Mouse (Mus musculus): ENCODE results near the gene Fam167b.
"Not testable (repeated sequence)": the region's sequence is repeated elsewhere in the genome, so short reads cannot be mapped to it uniquely, and the experiment has no call there.

DNA sequence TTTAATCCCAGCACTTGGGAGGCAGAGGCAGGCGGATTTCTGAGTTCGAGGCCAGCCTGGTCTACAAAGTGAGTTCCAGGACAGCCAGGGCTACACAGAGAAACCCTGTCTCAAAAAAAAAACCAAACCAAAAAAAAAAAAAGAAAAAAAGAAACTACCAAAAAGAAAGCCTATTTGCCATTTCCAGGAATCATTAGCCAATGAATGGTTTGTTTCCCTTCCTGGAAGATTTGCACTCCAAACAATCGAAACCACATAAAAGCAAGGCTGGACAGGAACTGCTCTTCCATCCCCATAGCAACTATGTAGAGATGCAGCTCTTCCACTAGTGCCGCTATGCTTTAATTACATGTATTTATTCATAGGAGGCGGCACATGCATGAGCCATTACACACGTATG lies 23.8 kb downstream of the Fam167b start:
- not testable (repeated sequence) for TF ChIP-seq CTCF (IDR thresholded peaks at IDR 0.05; ENCODE audit: low read depth, low read length); GATA1 (IDR thresholded peaks at IDR 0.05; ENCODE audit: borderline replicate concordance, low read length)

Data from G1E (cell line).